Mouse (Mus musculus): ENCODE results near the gene Rps21. TPM values are rescaled to one million over a fixed set of nuclear protein-coding genes. Genes with fewer than 3 reads are reported as not detected.

Gene Rps21
- polyA plus RNA-seq, 1 experiment from 2014 or later: 745 TPM

DNA sequence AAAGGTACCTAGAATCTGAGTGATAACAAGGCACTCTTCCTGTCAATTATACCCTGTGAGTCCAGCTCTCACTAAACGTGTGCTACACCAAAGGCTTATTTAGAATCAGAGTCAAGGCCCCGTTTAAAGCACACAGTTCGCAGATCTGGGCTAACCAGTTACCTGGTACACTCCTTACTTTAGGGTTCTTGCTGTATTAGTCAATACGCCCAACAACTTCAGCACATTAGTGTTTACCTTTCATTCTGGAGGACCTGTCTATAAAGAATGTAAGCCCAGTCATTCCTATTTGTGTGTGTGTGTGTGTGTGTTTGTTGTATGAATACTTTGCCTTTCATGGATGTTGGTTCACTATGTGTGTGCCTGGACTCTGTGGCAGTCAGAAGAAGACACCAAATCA is 14.1 kb upstream of the Rps21 start:
- no peaks in the 10 kb centered on the region for H3K36me3 ChIP-seq (ENCODE audit: control insufficient read depth, insufficient read depth, low read length)
- no peaks in the 10 kb centered on the region for H3K4me1 ChIP-seq (ENCODE audit: control insufficient read depth, insufficient read depth, low read length)
- H3K4me2 ChIP-seq (replicated peaks; ENCODE audit: low read depth, low read length): no peak overlapping the region
- H3K9ac ChIP-seq (replicated peaks; ENCODE audit: low read depth, low read length): no peak overlapping the region
- WGBS: 76% methylated on average over 4 of the region's 4 CpGs
- no peak for ATAC-seq (ENCODE audit: insufficient number of reproducible peaks, insufficient read depth, low FRiP score, low read depth)
- no peaks in the 10 kb centered on the region for H3K9me3 ChIP-seq (ENCODE audit: control insufficient read depth, low read depth, low read length)
- H3K27ac ChIP-seq (ENCODE audit: low read length): no peak overlapping the region
- H3K27me3 ChIP-seq (ENCODE audit: control insufficient read depth, insufficient read depth, low read length): no peaks in the 10 kb centered on the region
- H3K4me3 ChIP-seq (ENCODE audit: low read depth, low read length): no peak overlapping the region

DNA sequence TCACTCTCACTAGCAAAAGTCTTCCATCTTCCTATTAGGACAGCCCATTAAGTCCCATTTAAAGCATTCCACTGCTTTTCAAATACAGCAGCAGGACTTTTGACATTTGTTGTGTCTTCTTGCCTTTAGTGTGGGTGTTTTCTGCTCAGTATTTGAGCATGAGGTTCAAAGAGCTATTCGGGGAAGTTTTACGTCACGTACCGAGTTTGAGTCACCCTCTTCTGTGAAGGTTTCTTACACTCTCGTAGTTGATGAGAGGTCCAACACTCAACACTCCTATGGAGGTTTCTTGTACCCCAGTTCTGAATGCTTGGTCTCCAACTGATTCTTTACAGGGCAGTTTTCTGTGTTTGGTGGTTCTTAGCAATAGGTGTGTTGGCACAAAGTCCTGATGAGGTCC is 9.3 kb upstream of the Rps21 start:
- no peaks in the 10 kb centered on the region for H3K27me3 ChIP-seq (ENCODE audit: control insufficient read depth, insufficient read depth, low read length)
- no peaks in the 10 kb centered on the region for H3K4me1 ChIP-seq (ENCODE audit: control insufficient read depth, insufficient read depth, low read length)
- no peak overlapping the region for H3K4me2 ChIP-seq (replicated peaks; ENCODE audit: low read depth, low read length)
- H3K4me3 ChIP-seq (ENCODE audit: low read depth, low read length): no peak overlapping the region
- H3K9ac ChIP-seq (replicated peaks; ENCODE audit: low read depth, low read length): no peak overlapping the region
- ATAC-seq (ENCODE audit: insufficient number of reproducible peaks, insufficient read depth, low FRiP score, low read depth): no peak
- no peak overlapping the region for H3K27ac ChIP-seq (ENCODE audit: low read length)
- H3K9me3 ChIP-seq (ENCODE audit: control insufficient read depth, low read depth, low read length): no peaks in the 10 kb centered on the region
- no peaks in the 10 kb centered on the region for H3K36me3 ChIP-seq (ENCODE audit: control insufficient read depth, insufficient read depth, low read length)
- WGBS: 84% methylated on average over 5 of the region's 5 CpGs

DNA sequence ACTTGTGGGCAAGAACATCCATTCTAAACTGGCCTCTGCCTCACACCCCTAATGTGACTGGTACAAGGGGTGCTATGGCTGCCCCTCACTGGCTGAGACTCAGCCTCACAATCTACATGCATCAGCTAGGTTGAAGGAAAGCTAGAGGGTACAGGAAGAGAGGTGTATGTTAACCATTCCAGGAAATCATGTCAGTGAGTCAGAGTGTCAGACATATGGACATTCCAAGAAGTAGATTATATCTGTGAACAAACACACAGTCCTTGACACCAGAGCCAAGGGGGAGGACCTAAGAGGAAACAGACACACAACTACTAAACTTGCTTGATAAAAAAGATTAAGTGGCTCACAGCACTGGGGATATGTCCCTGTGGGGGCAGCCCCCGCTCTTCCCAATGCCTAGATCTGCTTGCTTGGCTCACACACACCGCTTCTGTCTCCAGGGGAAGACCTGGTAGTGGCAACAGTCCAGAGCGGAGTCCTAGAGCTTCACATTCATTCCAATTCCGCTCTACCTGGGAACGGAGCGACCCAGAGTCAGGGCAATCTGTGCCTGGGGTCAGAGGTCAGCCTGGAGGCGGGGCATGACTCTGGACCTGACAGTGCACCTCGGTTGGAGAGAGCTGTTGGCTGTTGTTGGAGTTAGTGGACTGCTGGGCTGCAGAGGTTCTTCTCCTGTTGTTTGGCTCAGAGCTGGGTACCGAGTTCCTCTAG is 8.1 kb upstream of the Rps21 start:
- 65% methylated on average over 9 of the region's 9 CpGs for WGBS
- Histone ChIP-seq H3K27me3 (ENCODE audit: control insufficient read depth, insufficient read depth, low read length) (no peaks in the 10 kb centered on the region), H3K4me2 (replicated peaks; ENCODE audit: low read depth, low read length) (no peak overlapping the region), H3K4me3 (ENCODE audit: low read depth, low read length) (no peak overlapping the region), H3K9ac (replicated peaks; ENCODE audit: low read depth, low read length) (no peak overlapping the region), H3K27ac (ENCODE audit: low read length) (no peak overlapping the region), H3K36me3 (ENCODE audit: control insufficient read depth, insufficient read depth, low read length) (no peaks in the 10 kb centered on the region), H3K9me3 (ENCODE audit: control insufficient read depth, low read depth, low read length) (no peaks in the 10 kb centered on the region), H3K4me1 (ENCODE audit: control insufficient read depth, insufficient read depth, low read length) (no peaks in the 10 kb centered on the region)
- ATAC-seq (ENCODE audit: insufficient number of reproducible peaks, insufficient read depth, low FRiP score, low read depth): no peak

DNA sequence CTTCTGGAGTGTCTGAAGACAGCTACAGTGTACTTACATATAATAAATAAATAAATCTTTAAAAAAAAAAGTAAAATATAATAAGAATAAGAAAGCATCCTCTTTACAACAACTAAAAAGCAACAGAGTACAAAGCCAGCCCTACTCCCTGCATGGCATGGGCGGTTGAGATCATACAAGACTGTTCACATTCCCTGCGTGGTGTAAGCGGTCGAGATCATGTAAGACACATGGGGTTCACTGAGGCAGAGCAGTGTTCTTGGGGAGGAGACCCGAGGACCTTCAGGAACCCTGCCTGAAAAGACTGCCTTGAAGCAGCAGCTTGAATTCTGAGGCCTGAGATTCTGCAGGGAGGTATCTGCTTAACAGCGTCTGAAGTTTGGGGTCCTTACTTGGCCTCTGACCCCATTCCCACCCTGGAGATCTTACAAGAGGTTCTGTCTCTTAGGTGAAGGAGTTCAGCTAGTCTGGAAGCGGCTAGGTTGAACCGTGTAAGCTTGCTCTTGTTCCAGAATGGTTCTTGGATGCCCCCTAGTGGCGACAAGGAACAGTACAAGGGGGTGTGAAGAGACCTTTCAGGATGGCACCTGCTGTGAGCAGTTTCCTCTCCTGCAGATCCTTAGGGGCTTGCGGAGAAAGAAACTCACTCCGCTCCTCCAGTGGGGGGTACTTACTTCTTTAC is 6.1 kb upstream of the Rps21 start:
- Histone ChIP-seq H3K27ac (ENCODE audit: low read length) (no peak overlapping the region), H3K4me3 (ENCODE audit: low read depth, low read length) (no peak overlapping the region), H3K4me2 (replicated peaks; ENCODE audit: low read depth, low read length) (no peak overlapping the region), H3K4me1 (ENCODE audit: control insufficient read depth, insufficient read depth, low read length) (no peaks in the 10 kb centered on the region), H3K9ac (replicated peaks; ENCODE audit: low read depth, low read length) (no peak overlapping the region), H3K27me3 (ENCODE audit: control insufficient read depth, insufficient read depth, low read length) (no peaks in the 10 kb centered on the region), H3K36me3 (ENCODE audit: control insufficient read depth, insufficient read depth, low read length) (no peaks in the 10 kb centered on the region), H3K9me3 (ENCODE audit: control insufficient read depth, low read depth, low read length) (no peaks in the 10 kb centered on the region)
- ATAC-seq (ENCODE audit: insufficient number of reproducible peaks, insufficient read depth, low FRiP score, low read depth): peak; percentile 81
- 32% methylated on average over 11 of the region's 11 CpGs for WGBS

DNA sequence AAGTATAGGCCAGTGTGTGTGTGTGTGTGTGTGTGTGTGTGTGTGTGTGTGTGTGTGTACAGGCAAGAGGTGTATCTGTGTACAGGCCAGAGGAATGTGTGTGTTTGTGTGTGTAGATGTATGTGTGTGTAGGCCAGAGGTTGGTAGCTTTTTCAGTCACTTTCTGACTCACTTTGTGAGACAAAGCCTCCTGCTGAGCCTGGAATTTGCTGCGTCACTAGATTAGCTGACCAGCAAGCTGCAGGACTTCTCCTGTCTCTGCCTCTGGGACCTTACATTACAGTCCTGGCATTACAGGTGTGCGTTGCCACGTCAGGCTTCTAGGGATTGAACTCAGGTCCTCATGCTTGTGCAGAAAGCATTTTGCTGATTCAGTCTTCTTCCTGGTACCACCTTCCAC is 5.3 kb upstream of the Rps21 start:
- H3K4me2 ChIP-seq (replicated peaks; ENCODE audit: low read depth, low read length): no peak overlapping the region
- no peaks in the 10 kb centered on the region for H3K36me3 ChIP-seq (ENCODE audit: control insufficient read depth, insufficient read depth, low read length)
- no peak overlapping the region for H3K9ac ChIP-seq (replicated peaks; ENCODE audit: low read depth, low read length)
- ATAC-seq (ENCODE audit: insufficient number of reproducible peaks, insufficient read depth, low FRiP score, low read depth): no peak
- WGBS: 59% methylated on average over 3 of the region's 3 CpGs
- H3K27ac ChIP-seq (ENCODE audit: low read length): no peak overlapping the region
- no peaks in the 10 kb centered on the region for H3K9me3 ChIP-seq (ENCODE audit: control insufficient read depth, low read depth, low read length)
- H3K4me3 ChIP-seq (ENCODE audit: low read depth, low read length): no peak overlapping the region
- no peaks in the 10 kb centered on the region for H3K27me3 ChIP-seq (ENCODE audit: control insufficient read depth, insufficient read depth, low read length)
- H3K4me1 ChIP-seq (ENCODE audit: control insufficient read depth, insufficient read depth, low read length): no peaks in the 10 kb centered on the region

DNA sequence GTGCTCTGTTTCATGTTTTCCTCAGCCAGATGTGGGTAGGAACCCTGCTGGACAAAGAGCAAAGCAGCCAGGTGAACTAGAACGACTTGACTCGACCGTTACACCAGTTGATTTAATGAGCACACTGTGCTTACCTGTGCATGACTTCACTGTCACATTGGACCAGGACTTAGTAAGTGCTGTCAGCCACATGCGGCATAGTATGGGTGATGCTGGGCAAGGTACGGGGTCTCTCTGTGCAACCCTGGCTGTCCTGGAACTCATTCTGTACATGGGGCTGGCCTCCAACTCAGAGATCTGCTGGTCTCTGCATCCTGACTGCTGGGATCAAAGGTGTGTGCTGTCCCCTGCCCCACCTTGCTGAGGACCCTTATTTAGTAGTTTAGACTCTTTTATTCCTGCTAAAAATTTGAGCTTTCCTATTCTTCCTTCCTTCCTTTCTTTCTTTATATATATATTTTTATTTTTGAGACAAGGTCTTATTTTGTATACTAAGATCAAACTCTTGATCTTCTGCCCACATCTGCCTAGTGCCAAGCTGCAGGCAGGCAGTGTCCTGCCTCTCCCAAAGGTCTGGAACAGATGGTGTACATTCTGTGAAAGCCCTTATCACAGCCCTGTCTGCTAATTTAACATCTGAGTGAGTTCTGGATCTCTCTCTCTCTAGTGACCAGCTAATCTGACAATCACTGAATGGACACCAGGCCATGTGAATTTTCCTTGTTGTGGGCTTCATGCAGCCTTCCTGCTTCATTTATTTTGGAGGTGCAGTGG is 2.6 kb upstream of the Rps21 start:
- ATAC-seq (ENCODE audit: insufficient number of reproducible peaks, insufficient read depth, low FRiP score, low read depth): no peak
- Histone ChIP-seq H3K4me3 (ENCODE audit: low read depth, low read length) (no peak overlapping the region), H3K27ac (ENCODE audit: low read length) (no peak overlapping the region), H3K4me2 (replicated peaks; ENCODE audit: low read depth, low read length) (no peak overlapping the region), H3K9ac (replicated peaks; ENCODE audit: low read depth, low read length) (no peak overlapping the region), H3K36me3 (ENCODE audit: control insufficient read depth, insufficient read depth, low read length) (peaks cover 13% of the 10 kb centered on the region), H3K27me3 (ENCODE audit: control insufficient read depth, insufficient read depth, low read length) (no peaks in the 10 kb centered on the region), H3K9me3 (ENCODE audit: control insufficient read depth, low read depth, low read length) (no peaks in the 10 kb centered on the region), H3K4me1 (ENCODE audit: control insufficient read depth, insufficient read depth, low read length) (0 out of 2 replicates have a peak, but pooled peaks cover 7% of the 10 kb centered on the region)
- 89% methylated on average over 5 of the region's 5 CpGs for WGBS

DNA sequence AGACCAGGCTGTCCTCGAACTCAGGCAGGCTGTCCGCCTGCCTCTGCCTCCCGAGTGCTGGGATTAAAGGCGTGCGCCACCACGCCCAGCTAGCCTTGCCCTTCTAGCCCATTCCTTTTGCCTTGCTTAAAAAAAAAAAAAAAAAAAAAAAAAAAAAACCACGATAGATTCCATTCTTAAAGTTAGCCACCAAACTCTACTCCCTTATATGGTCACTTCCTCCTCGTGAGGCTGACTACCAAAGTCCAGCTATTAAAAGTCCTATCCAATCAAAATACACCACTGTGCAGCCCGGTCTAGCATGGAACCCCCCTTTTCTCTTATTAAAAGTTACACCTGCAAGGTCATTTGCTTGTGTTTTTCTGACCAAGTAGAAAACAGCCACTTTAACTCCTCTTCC is 1.5 kb upstream of the Rps21 start:
- Histone ChIP-seq H3K27ac (ENCODE audit: low read length) (no peak overlapping the region), H3K9ac (replicated peaks; ENCODE audit: low read depth, low read length) (no peak overlapping the region), H3K9me3 (ENCODE audit: control insufficient read depth, low read depth, low read length) (no peaks in the 10 kb centered on the region), H3K4me2 (replicated peaks; ENCODE audit: low read depth, low read length) (no peak overlapping the region; the same call in 1 of the 2 replicates), H3K36me3 (ENCODE audit: control insufficient read depth, insufficient read depth, low read length) (peaks cover 20% of the 10 kb centered on the region), H3K4me3 (ENCODE audit: low read depth, low read length) (no peak overlapping the region), H3K4me1 (ENCODE audit: control insufficient read depth, insufficient read depth, low read length) (0 out of 2 replicates have a peak, but pooled peaks cover 7% of the 10 kb centered on the region), H3K27me3 (ENCODE audit: control insufficient read depth, insufficient read depth, low read length) (no peaks in the 10 kb centered on the region)
- 84% methylated on average over 9 of the region's 9 CpGs for WGBS
- ATAC-seq (ENCODE audit: insufficient number of reproducible peaks, insufficient read depth, low FRiP score, low read depth): no peak

DNA sequence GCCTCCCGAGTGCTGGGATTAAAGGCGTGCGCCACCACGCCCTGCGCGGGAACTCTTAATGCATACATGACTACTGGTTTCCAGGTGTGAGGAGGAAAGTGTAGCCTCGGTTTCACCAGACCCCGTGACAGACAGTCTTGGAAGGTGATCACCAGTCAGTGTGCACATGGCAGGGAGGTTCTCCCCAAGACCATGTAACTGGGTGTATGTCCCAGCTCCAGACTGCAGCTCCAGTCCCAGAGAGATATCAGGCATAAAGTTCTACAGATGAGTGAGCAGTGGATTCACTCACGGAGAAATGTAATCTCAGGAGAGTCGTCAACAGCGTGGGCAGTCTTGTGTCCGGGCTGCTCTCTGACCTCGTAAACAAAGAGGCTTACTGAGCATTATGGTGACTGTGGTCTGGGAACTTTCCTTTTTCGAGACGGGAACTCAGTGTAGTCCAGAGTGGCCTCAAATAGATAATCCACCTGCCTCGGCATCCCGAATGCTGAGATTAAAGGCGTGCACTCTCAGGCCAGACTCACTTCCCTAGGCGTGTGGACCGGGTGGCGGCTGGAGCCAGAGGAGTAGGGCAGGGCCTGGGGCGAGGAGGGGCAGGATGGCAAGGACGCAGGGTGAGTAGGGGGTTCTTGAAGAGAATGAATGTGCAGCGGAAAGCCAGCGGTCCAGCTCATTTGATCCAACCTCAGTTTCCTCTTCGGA is 729 bp upstream of the Rps21 start:
- peaks cover 23% of the 10 kb centered on the region for H3K36me3 ChIP-seq (ENCODE audit: control insufficient read depth, insufficient read depth, low read length)
- peak overlapping the region; percentile 65 for H3K9ac ChIP-seq (replicated peaks; ENCODE audit: low read depth, low read length)
- peak; percentile 38 for ATAC-seq (ENCODE audit: insufficient number of reproducible peaks, insufficient read depth, low FRiP score, low read depth)
- H3K27me3 ChIP-seq (ENCODE audit: control insufficient read depth, insufficient read depth, low read length): no peaks in the 10 kb centered on the region
- peak overlapping the region; percentile 90 for H3K4me3 ChIP-seq (ENCODE audit: low read depth, low read length)
- WGBS: 23% methylated on average over 26 of the region's 26 CpGs
- H3K4me2 ChIP-seq (replicated peaks; ENCODE audit: low read depth, low read length): peak overlapping the region; percentile 88
- 0 out of 2 replicates have a peak, but pooled peaks cover 7% of the 10 kb centered on the region for H3K4me1 ChIP-seq (ENCODE audit: control insufficient read depth, insufficient read depth, low read length)
- peak overlapping the region; percentile 94 for H3K27ac ChIP-seq (ENCODE audit: low read length)
- H3K9me3 ChIP-seq (ENCODE audit: control insufficient read depth, low read depth, low read length): no peaks in the 10 kb centered on the region
